Mouse (Mus musculus) thymus, postnatal 10 days (tissue): ENCODE measurements at regions not wholly inside any gene's neighbourhood (a gene's known extent, or its start where the extent isn't known, plus 50 kb on each side); places are given as distances from the start of the nearest gene placed in this dataset.

Experiments used
- DNase-seq, 2 experiments: peaks; one replicate each; pipeline ENCODE4 v3.0.0; 2021; ENCODE audit warnings: low spot score in 2 of 2

DNA sequence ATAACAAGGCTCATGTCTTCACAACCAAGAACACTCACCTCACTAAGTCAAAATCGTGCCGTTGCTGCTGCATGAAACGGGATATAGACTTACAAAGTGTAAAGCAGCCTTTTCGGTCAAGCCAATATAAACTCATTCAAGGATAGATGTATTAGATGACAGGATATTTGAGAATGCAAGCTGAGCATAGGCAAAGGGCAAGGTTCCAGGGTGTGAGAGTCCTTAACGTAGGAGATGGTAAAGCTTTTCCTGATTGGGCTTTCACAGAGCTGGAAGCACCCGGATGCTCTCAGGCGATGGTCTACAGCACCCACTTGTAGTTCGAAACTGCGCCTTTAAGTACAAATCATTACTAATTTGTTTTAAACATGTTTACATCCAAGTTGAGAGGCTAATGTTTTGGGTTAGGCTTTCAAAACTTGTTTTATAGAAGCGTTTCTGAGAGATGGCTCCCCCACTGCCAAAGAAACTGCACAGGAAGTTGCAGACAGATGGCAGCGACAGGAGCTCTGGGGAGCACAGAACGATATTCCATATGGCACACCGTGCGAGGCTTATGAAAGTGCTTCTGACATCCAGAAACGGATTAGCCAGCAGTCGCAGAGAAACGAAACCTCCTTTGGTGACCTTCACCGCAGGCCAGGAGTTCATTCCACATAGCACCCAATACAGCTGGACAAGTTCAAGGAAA lies 54.1 kb upstream of the Rell1 start:
- DNase-seq: no peak

DNA sequence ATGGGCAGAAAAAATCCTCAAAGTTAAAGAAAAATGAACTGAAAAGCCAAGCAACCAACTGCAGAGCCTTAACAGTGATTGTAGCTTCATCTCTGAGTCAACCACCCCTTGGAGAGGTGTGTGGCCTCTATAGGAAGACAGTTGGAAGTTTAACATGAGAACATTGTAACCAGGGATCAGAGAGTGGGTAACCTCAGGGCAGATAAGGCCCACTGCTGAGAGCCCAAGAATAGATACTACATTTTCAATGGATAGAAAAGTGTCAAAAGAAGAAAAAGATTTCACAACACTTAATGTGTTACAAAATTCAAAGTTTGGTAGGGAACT lies 54.6 kb upstream of the Rell1 start:
- DNase-seq: no peak

DNA sequence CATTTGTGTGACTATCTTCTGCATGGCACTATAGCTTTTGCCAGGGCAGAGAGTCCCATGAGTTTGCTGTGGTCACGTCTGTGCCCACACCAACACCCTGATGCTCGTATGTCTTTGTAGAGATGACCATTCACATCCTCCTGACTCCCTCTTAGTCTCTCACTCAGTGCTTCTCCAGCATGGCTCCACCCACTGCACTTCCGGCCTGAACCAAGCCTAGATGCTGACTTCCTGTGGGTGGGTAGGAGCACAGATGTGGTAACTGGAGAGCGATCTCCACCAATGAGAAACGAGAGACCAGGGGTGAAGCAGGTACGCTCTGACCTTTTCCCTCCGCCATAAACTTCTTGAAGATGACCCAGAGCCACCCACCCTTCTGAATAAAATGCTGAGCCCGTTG lies 55.7 kb upstream of the Rell1 start:
- DNase-seq: peak; percentile 34 to 44

- DNase-seq: no peak
Measured at GRCm38 (mm10) chr5:64027733-64028132, 59.0 kb upstream of the Rell1 start.

- no peak for DNase-seq
Measured at GRCm38 (mm10) chr5:64029622-64030145, 61.0 kb upstream of the Rell1 start.

DNA sequence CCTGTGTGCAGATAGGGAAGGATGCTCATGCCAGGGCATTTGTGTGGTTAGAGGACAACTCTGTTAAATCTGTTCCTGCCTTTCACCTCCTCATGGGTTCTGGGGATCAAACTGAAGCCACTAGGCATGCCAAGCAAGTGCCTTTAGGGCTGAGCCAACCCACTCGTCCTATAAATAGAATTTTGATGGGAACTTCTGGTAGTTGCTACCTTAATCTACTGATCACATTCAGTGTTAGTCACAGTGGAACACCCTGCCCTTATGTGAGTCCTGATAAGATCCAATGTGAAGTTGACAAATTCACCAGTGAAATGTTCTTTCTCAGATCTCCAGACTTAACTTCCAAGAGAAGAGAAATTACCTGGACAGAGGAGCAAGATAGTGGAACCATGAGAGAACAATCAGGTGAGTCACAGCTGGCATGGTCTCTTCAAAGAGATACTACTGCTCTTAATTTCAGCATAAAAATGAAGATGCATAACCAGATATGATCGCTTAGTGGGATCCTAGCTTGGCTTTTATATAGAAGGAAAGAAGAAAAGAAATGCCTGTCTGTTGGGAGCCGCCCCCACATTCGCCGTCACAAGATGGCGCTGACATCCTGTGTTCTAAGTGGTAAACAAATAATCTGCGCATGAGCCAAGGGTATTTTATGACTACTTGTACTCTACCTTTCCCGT lies 61.7 kb upstream of the Rell1 start:
- no peak for DNase-seq

DNA sequence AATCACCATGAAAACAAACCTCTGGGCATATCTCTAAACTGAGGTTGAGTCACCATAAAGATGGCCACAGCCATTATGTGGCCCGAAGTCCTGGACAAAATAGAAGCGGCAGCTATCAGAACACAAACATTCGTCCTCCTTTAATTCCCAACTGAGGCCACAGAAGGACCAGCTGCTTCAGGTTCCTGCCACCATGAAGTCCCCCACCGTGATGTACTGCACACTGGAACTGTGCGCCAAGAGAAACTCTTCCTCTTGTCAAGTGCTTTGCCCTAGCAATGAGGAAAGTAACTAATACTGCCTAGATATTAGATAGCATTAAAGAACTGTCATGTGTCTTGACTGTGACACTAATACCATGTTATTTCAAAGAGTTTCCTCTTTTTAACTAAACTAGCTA lies 54.4 kb upstream of the Pgm2 start:
- DNase-seq: no peak

- no peak for DNase-seq
Measured at GRCm38 (mm10) chr5:64040676-64041075, 52.1 kb upstream of the Pgm2 start.
